17 mouse cellular contexts compared by ENCODE assay signal in the genomic region with DNA sequence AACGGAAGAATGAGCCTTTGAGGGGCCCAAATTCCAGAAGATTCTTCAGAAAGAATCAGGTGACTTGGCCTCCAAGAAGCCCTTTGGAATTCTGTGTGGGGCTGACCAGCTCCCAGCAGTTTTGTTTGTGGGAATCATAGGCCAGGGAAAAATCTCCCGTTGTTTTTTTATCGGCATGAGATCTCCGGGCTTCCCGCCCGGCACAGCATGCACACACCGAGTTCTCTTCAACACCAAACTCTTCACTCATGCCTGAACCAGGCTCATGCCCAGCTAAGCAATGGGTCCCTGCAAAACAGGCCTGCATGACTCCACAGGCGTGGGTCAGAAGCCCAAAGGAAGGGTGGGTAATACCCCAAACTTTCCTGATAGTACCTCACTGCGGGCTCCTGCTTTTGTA. TPM values are rescaled to one million over a fixed set of nuclear protein-coding genes. Genes with fewer than 3 reads are reported as not detected.
DNase-seq lines count a peak whose midpoint lies in the region; ATAC-seq and TF ChIP-seq lines count a peak whose summit lies in the region.
"Had no signal": no experiment of that assay in that cellular context is flagged by ENCODE, and none has a peak within 500 bp of the region (broad histone marks: within the 10 kb centered on the region; RNA-seq: fewer than 3 reads in every experiment).

No protein-coding gene starts in this region.

- peak overlapping the region; percentile 8; the same call in 1 of the 2 replicates for H3K27ac ChIP-seq in kidney, adult 2 months (ENCODE audit: insufficient read depth, low read depth, low read length)
- H3K27ac ChIP-seq in heart, embryonic 16.5 days (ENCODE audit: low read length), result peak overlapping the region; percentile 64
- peak overlapping the region; percentile 57 for H3K27ac ChIP-seq in liver, postnatal 0 days (ENCODE audit: low read depth)
- H3K27ac ChIP-seq: embryonic facial prominence, embryonic 15.5 days; hindbrain, embryonic 12.5 days; lung, embryonic 15.5 days; neural tube, embryonic 12.5 days had no signal

- intact Hi-C loops in left cerebral cortex, postnatal 10 days (cut with DNase I), result no loop called here

- TF ChIP-seq POLR2A in kidney, adult 2 months (IDR thresholded peaks at IDR 0.05; ENCODE audit: low read depth, low read length), result no peak

- H3K4me2 ChIP-seq in heart, embryonic 16.5 days (ENCODE audit: low read depth, low read length), result peak overlapping the region; percentile 44; the same call in 1 of the 2 replicates
- peak overlapping the region; percentile 40 for H3K4me2 ChIP-seq in liver, postnatal 0 days (ENCODE audit: low read depth, low read length)
- H3K4me2 ChIP-seq: embryonic facial prominence, embryonic 15.5 days; hindbrain, embryonic 12.5 days; lung, embryonic 15.5 days; neural tube, embryonic 12.5 days had no signal

- H3K4me3 ChIP-seq in kidney, adult 2 months (ENCODE audit: insufficient read depth, low read depth, low read length), result no peak overlapping the region
- H3K4me3 ChIP-seq in heart, embryonic 16.5 days (ENCODE audit: low read length), result no peak overlapping the region
- no peak overlapping the region for H3K4me3 ChIP-seq in liver, postnatal 0 days (ENCODE audit: low read depth, low read length)
- H3K4me3 ChIP-seq: embryonic facial prominence, embryonic 15.5 days; hindbrain, embryonic 12.5 days; lung, embryonic 15.5 days; neural tube, embryonic 12.5 days had no signal

- no peaks in the 10 kb centered on the region; the same call in 1 of the 2 replicates for H3K36me3 ChIP-seq in kidney, adult 2 months (ENCODE audit: control insufficient read depth, insufficient read depth, low read length)
- H3K36me3 ChIP-seq in heart, embryonic 16.5 days (ENCODE audit: control insufficient read depth, insufficient read depth), result no peaks in the 10 kb centered on the region
- peaks cover 24% of the 10 kb centered on the region for H3K36me3 ChIP-seq in liver, postnatal 0 days (replicated peaks; ENCODE audit: insufficient read depth, low read length)
- H3K36me3 ChIP-seq: embryonic facial prominence, embryonic 15.5 days; lung, embryonic 15.5 days had no signal

- DNase-seq in cerebellum, adult 9-10 months, result peak; percentile 73
- DNase-seq in cerebellum, adult 8-10 months, result no peak
- DNase-seq in kidney, adult 2 months, result no peak
- DNase-seq in kidney, postnatal 14 days, result no peak
- DNase-seq in liver, postnatal 0 days, result no peak
- no peak for DNase-seq in left cerebral cortex, postnatal 10 days (ENCODE audit: extremely low spot score in 1 of 2, low spot score in 2 of 2)
- no peak for DNase-seq in right cerebral cortex, adult 2 months (ENCODE audit: low spot score in 2 of 2)
- DNase-seq: adrenal gland, postnatal 10 days; kidney, adult 18-20 months; thymus, postnatal 4 days had no signal

- H3K9ac ChIP-seq in heart, embryonic 16.5 days (ENCODE audit: low read length), result no peak overlapping the region; the same call in 1 of the 2 replicates
- H3K9ac ChIP-seq in liver, postnatal 0 days (replicated peaks), result no peak overlapping the region
- H3K9ac ChIP-seq: embryonic facial prominence, embryonic 15.5 days; hindbrain, embryonic 12.5 days; lung, embryonic 15.5 days; neural tube, embryonic 12.5 days had no signal

- H3K27me3 ChIP-seq in kidney, adult 2 months (replicated peaks; ENCODE audit: control insufficient read depth, insufficient read depth, low read length), result no peaks in the 10 kb centered on the region
- no peaks in the 10 kb centered on the region for H3K27me3 ChIP-seq in heart, embryonic 16.5 days (ENCODE audit: control insufficient read depth, insufficient read depth, low read length)
- no peaks in the 10 kb centered on the region for H3K27me3 ChIP-seq in liver, postnatal 0 days (ENCODE audit: insufficient read depth, low read length)
- H3K27me3 ChIP-seq: embryonic facial prominence, embryonic 15.5 days; hindbrain, embryonic 12.5 days; neural tube, embryonic 12.5 days had no signal

- ATAC-seq in heart, embryonic 16.5 days (replicated peaks; ENCODE audit: extremely low read depth, insufficient read depth, low FRiP score), result no peak
- no peak for ATAC-seq in liver, postnatal 0 days
- ATAC-seq: forebrain, embryonic 14.5 days; midbrain, embryonic 16.5 days had no signal

- WGBS in kidney, adult 2 months, result 74% methylated on average over 9 of the region's 9 CpGs
- WGBS in heart, embryonic 16.5 days, result 28% methylated on average over 9 of the region's 9 CpGs
- WGBS in liver, postnatal 0 days (ENCODE audit: insufficient replicate concordance), result 67% methylated on average over 9 of the region's 9 CpGs

- no peak for TF ChIP-seq CTCF in kidney, adult 2 months (conservative IDR thresholded peaks at IDR 0.05; ENCODE audit: insufficient read depth, insufficient read length, low read depth, low read length)
- TF ChIP-seq CTCF in liver, postnatal 0 days (IDR thresholded peaks at IDR 0.05; ENCODE audit: low read depth), result no peak

- no peaks in the 10 kb centered on the region for H3K9me3 ChIP-seq in heart, embryonic 16.5 days (replicated peaks; ENCODE audit: control insufficient read depth, low read length)
- no peaks in the 10 kb centered on the region for H3K9me3 ChIP-seq in liver, postnatal 0 days (ENCODE audit: low read length)
- H3K9me3 ChIP-seq: embryonic facial prominence, embryonic 15.5 days; hindbrain, embryonic 12.5 days; lung, embryonic 15.5 days; neural tube, embryonic 12.5 days had no signal

- H3K4me1 ChIP-seq in kidney, adult 2 months (ENCODE audit: control insufficient read depth, insufficient read depth, low read length), result peaks cover 62% of the 10 kb centered on the region
- peaks cover 79% of the 10 kb centered on the region for H3K4me1 ChIP-seq in heart, embryonic 16.5 days (ENCODE audit: control insufficient read depth, insufficient read depth, low read length)
- peaks cover 64% of the 10 kb centered on the region for H3K4me1 ChIP-seq in liver, postnatal 0 days (ENCODE audit: insufficient read depth)
- H3K4me1 ChIP-seq: neural tube, embryonic 12.5 days had no signal

- TF ChIP-seq EP300 in liver, postnatal 0 days (IDR thresholded peaks at IDR 0.05; ENCODE audit: low read depth), result no peak

RNA-seq across cellular contexts. Expression of gene Sh3bp5, which starts 32.3 kb away (rescaled TPM):
- 33.4 and 43.4 TPM in 2 replicates for polyA plus RNA-seq in kidney, adult 2 months (2012; rRNA removed)
- polyA plus RNA-seq in heart, embryonic 16.5 days (2015; fragmentation: Nextera tagmentation; extraction: Ambion mirVana), result 25.8 and 26.4 TPM in 2 replicates
- polyA plus RNA-seq in liver, postnatal 0 days (2015; fragmentation: Nextera tagmentation; extraction: Ambion mirVana), result 29.7 and 31.8 TPM in 2 replicates
- total RNA-seq in left cerebral cortex, postnatal 10 days (2021), result 10 to 100 TPM; 76.4 to 80.0 TPM

Comparison
In these comparisons a context has a peak if more than half of its experiments do, and no peak if none do; other contexts are left out.
1. H3K27ac ChIP-seq: peak in every context shown above with its lines; median percentile 64 in heart, embryonic 16.5 days; 57 in liver, postnatal 0 days; 8 in kidney, adult 2 months.